Mouse (Mus musculus) stomach, embryonic 15.5 days (tissue): ENCODE results near the gene Nucks1. TPM values are rescaled to one million over a fixed set of nuclear protein-coding genes. Genes with fewer than 3 reads are reported as not detected.

Experiments
- ATAC-seq: fragments of 200-750 bp; cut with Nextera tagmentation; 2 replicates; pipeline ENCODE4 v1.8.0; 2017; ENCODE audit warnings: low read depth, moderate number of reproducible peaks, moderate TSS enrichment; ENCODE audit not compliant: insufficient read depth, low FRiP score
- H3K27ac ChIP-seq: fragments of 300-500 bp; sonication (generic); 2 replicates; pipeline ENCODE4 v1.5.1; 2015; ENCODE audit warnings: mild to moderate bottlenecking, inconsistent platforms
- H3K27me3 ChIP-seq: fragments of 300-500 bp; sonication (generic); replicated peaks from 2 replicates; pipeline ENCODE4 v1.6.1; 2015; ENCODE audit warnings: inconsistent platforms
- H3K36me3 ChIP-seq: fragments of 300-500 bp; sonication (generic); 2 replicates; pipeline ENCODE4 v1.6.1; 2015; ENCODE audit warnings: inconsistent platforms
- H3K4me1 ChIP-seq: fragments of 300-500 bp; sonication (generic); 2 replicates; pipeline ENCODE4 v1.6.1; 2015; ENCODE audit warnings: inconsistent platforms
- H3K4me2 ChIP-seq: fragments of 300-500 bp; sonication (generic); 2 replicates; pipeline ENCODE4 v1.6.1; 2015; ENCODE audit warnings: mild to moderate bottlenecking, inconsistent platforms
- H3K4me3 ChIP-seq: fragments of 300-500 bp; sonication (generic); replicated peaks from 2 replicates; pipeline ENCODE4 v1.5.1; 2015; ENCODE audit warnings: inconsistent platforms
- H3K9ac ChIP-seq: fragments of 300-500 bp; sonication (generic); 2 replicates; pipeline ENCODE4 v1.6.1; 2015; ENCODE audit warnings: inconsistent platforms
- H3K9me3 ChIP-seq: fragments of 300-500 bp; sonication (generic); 2 replicates; pipeline ENCODE4 v1.6.1; 2016; ENCODE audit warnings: inconsistent platforms
- WGBS: fragments of 180-500 bp; shearing (Covaris S2); methylation state at CpG from one replicate; pipeline ENCODE4 v1.1.7; 2015; 5-methylcytosine and 5-hydroxymethylcytosine counted together
- polyA plus RNA-seq: library from polyadenylated mRNA; unstranded; fragments of >200 nt; fragmentation: Nextera tagmentation; extraction: Ambion mirVana; gene quantifications from 2 replicates; pipeline ENCODE4 v1.2.1, GENCODE M21; 2015

Nucks1 gene
- polyA plus RNA-seq, 1 experiment from 2014 or later: 71.6 TPM

DNA sequence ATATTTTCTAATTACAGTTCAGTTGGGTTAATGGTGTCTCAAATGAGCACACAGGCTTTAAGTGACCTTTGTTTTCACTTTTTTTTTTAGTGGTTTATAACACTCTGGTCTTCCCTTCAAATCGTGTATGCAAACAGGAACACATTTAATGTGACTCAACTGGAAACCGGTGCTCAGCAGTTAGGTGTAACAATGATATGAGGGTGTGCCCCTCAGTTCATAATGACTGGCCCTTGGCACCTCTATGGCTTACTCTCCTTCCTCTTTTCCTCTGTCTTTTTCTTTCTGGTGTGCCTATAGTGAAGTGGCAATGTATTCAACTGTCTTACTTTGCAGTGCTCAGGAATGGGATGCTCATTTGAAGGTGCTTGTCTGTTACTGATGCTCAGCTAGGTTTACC is 23.1 kb downstream of the Nucks1 start:
- Histone ChIP-seq H3K9me3 (no peaks in the 10 kb centered on the region), H3K4me2 (no peak overlapping the region), H3K4me1 (no peaks in the 10 kb centered on the region), H3K9ac (no peak overlapping the region), H3K27me3 (no peaks in the 10 kb centered on the region), H3K36me3 (peaks cover 22% of the 10 kb centered on the region), H3K27ac (no peak overlapping the region), H3K4me3 (no peak overlapping the region)
- WGBS: 65% methylated on average over 2 of the region's 2 CpGs
- ATAC-seq: no peak

DNA sequence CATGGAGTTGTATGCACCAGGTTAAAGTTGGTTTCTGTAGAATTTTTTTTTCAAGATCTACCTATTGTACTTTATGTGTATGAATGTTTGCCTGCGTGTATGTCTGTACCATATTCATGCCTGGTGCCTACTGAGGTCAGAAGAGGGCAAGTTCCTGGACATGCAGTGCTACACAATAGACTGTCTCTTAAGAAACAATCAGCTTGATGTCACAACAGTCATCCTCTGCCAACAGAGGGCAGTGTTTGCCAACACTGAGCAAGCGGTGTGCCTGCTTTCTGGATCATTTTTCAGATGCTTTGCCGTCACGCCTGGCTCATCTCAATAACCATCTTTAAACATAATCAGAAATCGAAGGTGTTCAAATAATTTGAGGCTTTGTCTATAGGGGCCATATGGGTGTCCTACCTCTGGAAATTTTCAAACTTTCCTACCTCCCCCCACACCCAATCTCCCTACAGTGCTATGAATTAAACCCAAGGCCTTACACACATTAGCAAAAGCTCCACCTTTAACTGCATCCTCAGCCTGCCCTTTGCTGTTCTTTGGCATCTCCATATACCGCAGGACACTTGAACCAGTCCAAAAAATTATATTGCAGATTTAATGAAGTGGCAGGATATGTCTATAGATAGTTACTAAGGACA is 27.4 kb downstream of the Nucks1 start:
- Histone ChIP-seq H3K27ac (peak overlapping the region; percentile 54; the same call in 1 of the 2 replicates), H3K9me3 (no peaks in the 10 kb centered on the region), H3K36me3 (no peaks in the 10 kb centered on the region; the same call in 1 of the 2 replicates), H3K4me1 (no peaks in the 10 kb centered on the region), H3K27me3 (no peaks in the 10 kb centered on the region), H3K4me2 (no peak overlapping the region), H3K4me3 (no peak overlapping the region), H3K9ac (no peak overlapping the region)
- no peak for ATAC-seq
- 44% methylated on average over 6 of the region's 6 CpGs for WGBS

GRCm38 (mm10) chr1:131938811-131939210 is 28.5 kb downstream of the Nucks1 start:
- Histone ChIP-seq H3K27me3 (no peaks in the 10 kb centered on the region), H3K27ac (peak overlapping the region; percentile 54), H3K36me3 (no peaks in the 10 kb centered on the region; the same call in 1 of the 2 replicates), H3K4me3 (no peak overlapping the region), H3K9me3 (no peaks in the 10 kb centered on the region), H3K9ac (no peak overlapping the region), H3K4me1 (no peaks in the 10 kb centered on the region), H3K4me2 (no peak overlapping the region)
- ATAC-seq: peak; percentile 91
- 41% methylated on average over 1 of the region's 1 CpGs for WGBS

DNA sequence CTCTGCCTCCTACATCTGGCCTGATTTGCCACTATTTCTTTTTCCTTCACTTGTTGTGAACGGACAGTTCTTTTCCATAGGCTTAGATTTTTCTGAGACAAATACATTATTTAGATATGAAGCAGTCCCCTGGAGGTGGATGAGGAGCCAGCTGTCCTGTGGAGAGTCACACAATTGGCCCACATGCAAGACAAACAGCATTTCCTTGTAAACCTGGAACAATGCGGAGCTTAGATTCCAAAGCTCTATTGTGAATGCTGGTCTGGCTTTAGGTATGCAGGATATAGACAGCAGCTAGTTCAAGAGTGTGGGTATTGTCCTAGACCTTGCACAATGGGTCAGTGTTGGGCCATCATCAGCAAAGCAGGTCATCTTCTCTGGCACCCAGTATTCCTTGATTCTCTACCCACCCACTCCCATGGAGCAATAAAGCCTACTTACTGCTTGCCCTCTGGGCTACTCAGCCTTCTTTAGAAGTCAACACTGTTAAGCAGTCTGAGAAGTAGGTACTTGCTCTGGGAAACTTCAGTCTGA is 30.4 kb downstream of the Nucks1 start:
- Histone ChIP-seq H3K9me3 (no peaks in the 10 kb centered on the region), H3K27me3 (no peaks in the 10 kb centered on the region), H3K4me1 (peaks cover 5% of the 10 kb centered on the region; the same call in 1 of the 2 replicates), H3K36me3 (no peaks in the 10 kb centered on the region), H3K27ac (no peak overlapping the region), H3K4me2 (no peak overlapping the region), H3K4me3 (no peak overlapping the region), H3K9ac (no peak overlapping the region)
- 71% methylated on average over 2 of the region's 2 CpGs for WGBS
- no peak for ATAC-seq

DNA sequence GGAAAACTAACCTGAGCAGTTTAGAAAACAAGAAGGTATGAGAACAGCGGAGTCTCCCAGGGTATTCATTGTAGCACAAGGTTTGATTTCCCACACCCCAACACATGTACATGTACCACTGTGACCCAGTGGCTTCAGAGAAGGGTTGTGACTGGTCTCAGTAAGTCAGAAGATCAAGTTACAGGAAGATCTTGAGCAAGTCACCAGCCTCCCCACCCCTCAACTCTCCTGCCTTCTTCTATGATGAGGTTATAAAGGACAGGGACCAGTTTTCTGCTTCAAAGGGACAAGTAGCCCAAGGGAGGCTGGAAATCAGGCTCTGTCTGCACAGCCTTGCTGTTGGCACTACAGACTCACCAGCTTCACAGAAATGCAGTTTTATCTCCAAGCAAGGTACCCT is 31.2 kb downstream of the Nucks1 start:
- ATAC-seq: no peak
- WGBS: 93% methylated on average over 1 of the region's 1 CpGs
- Histone ChIP-seq H3K9ac (no peak overlapping the region), H3K4me3 (no peak overlapping the region), H3K27me3 (no peaks in the 10 kb centered on the region), H3K4me1 (peaks cover 9% of the 10 kb centered on the region; the same call in 1 of the 2 replicates), H3K36me3 (no peaks in the 10 kb centered on the region), H3K9me3 (no peaks in the 10 kb centered on the region), H3K27ac (no peak overlapping the region), H3K4me2 (no peak overlapping the region)

GRCm38 (mm10) chr1:131942621-131943590 is 32.6 kb downstream of the Nucks1 start:
- 51% methylated on average over 16 of the region's 16 CpGs for WGBS
- Histone ChIP-seq H3K9ac (no peak overlapping the region), H3K36me3 (no peaks in the 10 kb centered on the region), H3K4me2 (no peak overlapping the region), H3K27ac (no peak overlapping the region), H3K9me3 (no peaks in the 10 kb centered on the region), H3K27me3 (no peaks in the 10 kb centered on the region), H3K4me1 (peaks cover 9% of the 10 kb centered on the region; the same call in 1 of the 2 replicates), H3K4me3 (no peak overlapping the region)
- ATAC-seq: no peak

DNA sequence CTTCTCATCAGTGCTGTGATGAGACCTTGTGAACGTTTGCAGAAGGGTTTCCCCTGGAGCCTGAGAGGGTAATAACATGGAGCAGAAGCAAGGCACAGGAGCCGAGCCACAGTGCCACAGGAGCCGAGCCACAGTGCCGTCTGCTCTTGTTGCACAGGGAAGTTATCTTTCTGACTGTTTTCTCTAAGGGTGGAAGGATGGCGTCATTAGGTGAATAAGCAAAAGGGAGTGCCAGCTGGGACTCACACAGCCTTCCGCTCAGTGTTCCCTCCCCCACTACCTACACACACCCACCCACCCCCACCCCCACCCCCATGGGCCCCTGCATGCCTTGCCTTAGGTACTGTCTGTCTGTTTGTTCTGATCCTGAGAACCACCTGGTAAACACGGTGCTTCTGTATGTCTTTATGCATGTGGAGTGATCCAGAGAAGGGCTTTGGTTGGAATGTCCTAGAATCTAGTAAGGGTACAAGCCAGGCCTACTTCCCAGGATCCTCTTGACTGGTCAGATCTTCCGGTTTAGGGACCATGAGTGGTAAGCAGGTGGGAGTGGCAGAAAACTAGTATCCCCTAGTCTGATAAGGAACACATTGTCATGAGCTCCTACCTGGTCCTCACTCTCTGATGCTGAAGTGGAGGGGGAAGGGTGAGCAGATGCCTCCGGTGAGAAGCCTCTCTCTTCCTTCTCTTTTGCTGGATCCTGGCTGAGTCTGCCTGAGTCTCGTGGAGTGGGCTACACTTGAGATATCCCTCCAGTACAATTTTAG is 35.5 kb downstream of the Nucks1 start:
- no peaks in the 10 kb centered on the region for H3K36me3 ChIP-seq
- peak overlapping the region; percentile 49 for H3K27ac ChIP-seq
- H3K27me3 ChIP-seq: no peaks in the 10 kb centered on the region
- H3K4me1 ChIP-seq: peaks cover 9% of the 10 kb centered on the region; the same call in 1 of the 2 replicates
- H3K4me3 ChIP-seq: no peak overlapping the region
- WGBS: 46% methylated on average over 10 of the region's 10 CpGs
- no peak overlapping the region for H3K4me2 ChIP-seq
- H3K9me3 ChIP-seq: no peaks in the 10 kb centered on the region
- peak; percentile 37 for ATAC-seq
- H3K9ac ChIP-seq: no peak overlapping the region

DNA sequence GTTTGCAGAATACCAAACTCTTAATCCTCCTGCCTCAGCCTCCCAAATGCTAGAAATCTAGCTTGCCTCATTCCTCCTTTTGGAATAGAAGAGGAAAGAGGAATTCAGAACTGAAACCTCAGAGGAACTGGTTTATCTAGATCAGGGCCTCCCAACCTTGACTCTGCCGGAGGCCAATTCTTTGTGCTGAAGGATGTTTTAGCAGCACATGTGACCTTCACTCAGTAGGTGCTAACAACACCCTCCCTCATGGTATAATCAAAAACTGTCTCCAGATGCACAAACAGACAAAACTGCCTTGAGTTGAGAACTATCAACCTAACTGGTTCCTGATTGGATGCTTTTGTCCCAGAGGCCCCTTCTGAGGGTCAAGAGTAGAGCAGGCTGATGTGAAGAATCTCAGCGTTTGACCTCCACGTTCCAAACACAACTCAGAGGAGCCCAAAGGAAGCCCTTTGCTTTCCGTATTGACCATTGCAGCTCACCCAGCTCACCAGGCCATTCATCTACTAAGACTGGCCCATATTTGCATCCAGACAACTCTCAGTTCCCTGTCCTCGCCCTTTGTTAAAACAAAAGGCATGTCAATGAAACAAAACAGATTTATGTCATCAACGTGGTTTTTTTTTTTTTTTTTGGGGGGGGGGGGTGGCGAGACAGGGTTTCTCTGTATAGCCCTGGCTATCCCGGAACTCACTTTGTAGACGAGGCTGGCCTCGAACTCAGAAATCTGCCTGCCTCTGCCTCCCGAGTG is 36.3 kb downstream of the Nucks1 start:
- WGBS: 80% methylated on average over 11 of the region's 11 CpGs
- peak overlapping the region; percentile 21; the same call in 1 of the 2 replicates for H3K27ac ChIP-seq
- no peak overlapping the region for H3K4me2 ChIP-seq

DNA sequence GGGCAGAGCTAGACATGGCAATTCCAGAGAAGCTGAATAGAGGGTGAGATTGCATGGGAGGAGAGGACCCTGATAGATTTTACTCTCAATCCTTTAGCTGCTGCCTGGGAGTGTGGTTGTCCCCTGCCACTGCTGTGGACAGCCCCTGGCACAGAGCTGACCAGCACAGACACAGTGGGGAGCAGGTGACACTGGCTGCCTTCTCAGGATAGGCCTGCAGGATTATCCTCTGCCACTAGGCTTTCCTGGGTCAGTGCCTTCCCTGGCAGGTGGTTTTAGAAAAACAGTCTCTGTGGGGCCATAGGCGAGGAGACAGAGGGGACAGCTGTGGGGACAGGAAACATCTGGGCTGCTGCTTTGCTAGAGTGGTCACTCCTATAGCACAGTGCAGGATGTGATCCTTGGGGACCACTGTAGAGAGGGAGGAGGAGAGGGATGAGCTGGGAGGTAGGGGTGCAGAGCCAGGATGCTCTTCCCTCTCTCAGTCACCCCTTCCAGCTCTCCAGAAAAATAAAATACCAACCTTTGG is 37.7 kb downstream of the Nucks1 start:
- no peaks in the 10 kb centered on the region for H3K9me3 ChIP-seq
- no peak overlapping the region for H3K27ac ChIP-seq
- WGBS: 33% methylated on average over 1 of the region's 1 CpGs
- no peaks in the 10 kb centered on the region for H3K27me3 ChIP-seq
- no peak for ATAC-seq
- H3K4me2 ChIP-seq: no peak overlapping the region
- no peaks in the 10 kb centered on the region for H3K36me3 ChIP-seq
- no peak overlapping the region for H3K4me3 ChIP-seq
- peaks cover 9% of the 10 kb centered on the region; the same call in 1 of the 2 replicates for H3K4me1 ChIP-seq
- no peak overlapping the region for H3K9ac ChIP-seq

More for the DNA sequence above, 36.3 kb downstream of the Nucks1 start:
- Histone ChIP-seq H3K36me3 (no peaks in the 10 kb centered on the region), H3K9ac (no peak overlapping the region), H3K4me3 (no peak overlapping the region), H3K9me3 (no peaks in the 10 kb centered on the region), H3K27me3 (no peaks in the 10 kb centered on the region), H3K4me1 (peaks cover 9% of the 10 kb centered on the region; the same call in 1 of the 2 replicates)
- no peak for ATAC-seq

DNA sequence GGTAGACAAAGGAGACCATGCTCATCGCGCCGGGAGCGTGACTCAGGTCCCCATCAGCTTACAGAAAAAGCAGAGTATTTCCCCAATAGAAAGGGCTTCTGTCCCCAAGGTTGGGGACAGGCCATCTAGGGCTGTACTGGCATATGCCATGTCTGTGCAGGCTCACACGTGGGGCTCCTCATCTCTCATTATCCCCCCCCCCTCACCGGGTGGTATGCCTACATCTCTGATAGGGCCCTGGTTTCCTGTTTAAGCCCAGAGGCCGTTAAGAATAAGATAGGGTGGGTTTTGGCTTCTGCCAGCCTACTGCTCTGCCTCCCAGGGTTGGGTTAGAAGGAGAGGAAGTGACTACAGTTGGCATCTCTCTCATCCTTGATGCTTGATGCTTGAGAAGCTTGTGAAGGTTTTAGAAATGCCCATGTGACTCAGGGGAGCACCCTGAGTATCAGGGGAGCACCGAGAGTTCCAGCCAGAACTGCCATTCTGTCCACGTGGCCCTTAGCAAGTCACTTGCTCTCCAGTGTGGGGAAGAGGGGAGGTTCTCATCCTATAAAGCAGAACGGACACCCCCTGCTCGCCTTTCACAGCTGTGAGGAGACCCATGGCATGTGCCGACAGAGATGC is 44.0 kb downstream of the Nucks1 start:
- no peak for ATAC-seq
- WGBS: 77% methylated on average over 12 of the region's 12 CpGs
- no peaks in the 10 kb centered on the region for H3K9me3 ChIP-seq
- H3K9ac ChIP-seq: no peak overlapping the region
- H3K4me1 ChIP-seq: no peaks in the 10 kb centered on the region
- H3K4me3 ChIP-seq: no peak overlapping the region
- H3K27ac ChIP-seq: no peak overlapping the region
- H3K4me2 ChIP-seq: no peak overlapping the region
- no peaks in the 10 kb centered on the region; the same call in 1 of the 2 replicates for H3K27me3 ChIP-seq
- no peaks in the 10 kb centered on the region for H3K36me3 ChIP-seq
